Mouse (Mus musculus): ENCODE results near the gene Hbb-y. TPM values are rescaled to one million over a fixed set of nuclear protein-coding genes. Genes with fewer than 3 reads are reported as not detected.
"Not testable (repeated sequence)": the region's sequence is repeated elsewhere in the genome, so short reads cannot be mapped to it uniquely, and the experiment has no call there.

The Hbb-y gene
- total RNA-seq (2014; fragmentation: Nextera tagmentation) (not detected in 2 replicates), total RNA-seq (2017) (not detected in 2 replicates)

GRCm38 (mm10) chr7:103853090-103853489 is at the start of gene Hbb-y:
Hbb-y (minus strand) TSS chr7:103853216.
- no peak for ATAC-seq (replicated peaks; ENCODE audit: low FRiP score, low TSS enrichment, poor library complexity, severe bottlenecking)

GRCm38 (mm10) chr7:103894385-103894784 is 41.4 kb upstream of the Hbb-y start, which contains the start of gene Olfr64:
Olfr64 (minus strand) TSS chr7:103894485.
- ATAC-seq (replicated peaks; ENCODE audit: low FRiP score, low TSS enrichment, poor library complexity, severe bottlenecking) = no peak

DNA sequence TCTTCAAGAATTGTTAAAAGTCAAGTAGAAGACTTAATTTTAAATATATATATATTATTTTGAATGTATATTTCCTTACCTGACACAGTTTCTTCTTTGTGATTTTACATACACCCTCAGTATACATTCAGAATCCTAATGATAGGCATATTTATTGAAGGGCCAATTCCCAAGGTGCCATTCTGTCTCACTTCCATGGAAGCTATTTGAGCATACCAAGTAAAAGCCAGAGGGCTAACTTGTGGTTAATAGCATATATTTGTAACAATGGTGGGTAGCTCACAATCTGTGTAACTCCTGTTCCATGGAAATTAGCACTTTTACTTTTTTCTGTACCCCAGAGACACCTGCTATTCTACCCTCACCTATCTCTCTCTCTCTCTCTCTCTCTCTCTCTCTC is 33.1 kb upstream of the Hbb-y start, which contains the start of gene Olfr66:
Gene Olfr66, minus strand, starts transcription at position 101 of the 400 bp plus-strand sequence.
- ATAC-seq (replicated peaks; ENCODE audit: low FRiP score, low TSS enrichment, poor library complexity, severe bottlenecking) = no peak

DNA sequence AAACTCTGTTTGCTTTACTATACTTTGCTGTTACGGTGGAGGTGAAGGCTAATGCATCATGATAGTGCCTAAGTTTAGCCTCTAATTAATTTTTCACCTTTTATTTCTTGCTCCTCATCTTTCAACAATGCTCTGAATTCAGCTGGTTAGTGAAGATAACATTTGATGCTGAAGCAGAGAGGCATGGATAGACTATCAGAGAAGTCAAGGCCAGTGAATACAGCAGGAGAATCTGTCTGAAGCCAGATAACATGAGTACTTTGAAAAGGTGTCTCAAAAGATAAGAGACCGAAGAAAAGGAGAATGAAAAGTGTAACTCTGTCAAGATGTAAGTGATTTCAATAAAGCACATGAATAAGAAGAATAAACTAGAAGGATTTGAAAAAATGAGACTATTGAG is 24.1 kb upstream of the Hbb-y start:
- ATAC-seq (replicated peaks; ENCODE audit: low FRiP score, low TSS enrichment, poor library complexity, severe bottlenecking) = peak; percentile 91

- ATAC-seq (replicated peaks; ENCODE audit: low FRiP score, low TSS enrichment, poor library complexity, severe bottlenecking) = 0 out of 2 replicates have a peak, but pooled peaks have one; percentile 28
Measured at GRCm38 (mm10) chr7:103874451-103874850, 21.4 kb upstream of the Hbb-y start.

DNA sequence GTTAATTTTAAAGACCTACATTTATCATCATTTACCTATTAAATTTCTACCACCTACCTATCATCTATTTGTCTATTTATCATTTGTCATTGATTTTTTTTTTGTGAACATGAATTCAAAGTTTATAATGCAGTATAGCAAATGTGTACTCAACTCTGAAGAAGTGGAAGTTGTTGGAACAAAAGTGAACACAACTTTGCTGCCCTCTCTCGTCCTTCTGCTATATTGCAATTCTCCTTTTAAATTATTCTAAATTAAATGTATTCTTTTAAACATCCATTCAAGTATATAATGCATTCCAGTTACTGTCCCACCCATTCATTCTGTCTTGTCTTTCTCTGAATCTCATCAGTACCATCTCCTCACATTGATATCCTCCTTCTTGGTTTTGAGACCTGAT is 20.0 kb upstream of the Hbb-y start:
- no peak for ATAC-seq (replicated peaks; ENCODE audit: low FRiP score, low TSS enrichment, poor library complexity, severe bottlenecking)

GRCm38 (mm10) chr7:103870667-103871066 is 17.7 kb upstream of the Hbb-y start:
- peak; percentile 92 for ATAC-seq (replicated peaks; ENCODE audit: low FRiP score, low TSS enrichment, poor library complexity, severe bottlenecking)

DNA sequence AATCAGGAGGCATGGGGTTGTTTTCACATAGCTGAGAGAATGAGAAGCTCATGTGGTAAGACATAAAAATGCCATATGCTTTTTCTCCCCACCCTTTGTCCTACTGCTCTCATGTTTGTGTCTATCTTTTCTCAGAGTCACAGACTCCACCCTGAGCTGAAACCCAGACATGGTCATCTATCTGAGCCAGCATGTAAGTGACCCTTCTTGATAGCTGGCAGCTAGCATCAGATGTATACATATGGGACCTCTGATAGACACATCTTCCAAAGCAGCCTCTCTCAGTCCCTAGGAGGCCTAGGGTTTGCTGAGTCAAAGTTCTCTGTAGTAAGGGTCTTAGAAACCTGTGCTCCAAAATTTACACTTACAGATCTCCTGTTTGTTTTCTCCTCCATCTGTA is 12.7 kb upstream of the Hbb-y start:
- peak; percentile 77 for ATAC-seq (replicated peaks; ENCODE audit: low FRiP score, low TSS enrichment, poor library complexity, severe bottlenecking)

- ATAC-seq (replicated peaks; ENCODE audit: low FRiP score, low TSS enrichment, poor library complexity, severe bottlenecking) = no peak
Measured at GRCm38 (mm10) chr7:103861531-103861930, 8.5 kb upstream of the Hbb-y start.

- ATAC-seq (replicated peaks; ENCODE audit: low FRiP score, low TSS enrichment, poor library complexity, severe bottlenecking) = peak; percentile 88
Measured at GRCm38 (mm10) chr7:103860855-103861254, 7.8 kb upstream of the Hbb-y start.

DNA sequence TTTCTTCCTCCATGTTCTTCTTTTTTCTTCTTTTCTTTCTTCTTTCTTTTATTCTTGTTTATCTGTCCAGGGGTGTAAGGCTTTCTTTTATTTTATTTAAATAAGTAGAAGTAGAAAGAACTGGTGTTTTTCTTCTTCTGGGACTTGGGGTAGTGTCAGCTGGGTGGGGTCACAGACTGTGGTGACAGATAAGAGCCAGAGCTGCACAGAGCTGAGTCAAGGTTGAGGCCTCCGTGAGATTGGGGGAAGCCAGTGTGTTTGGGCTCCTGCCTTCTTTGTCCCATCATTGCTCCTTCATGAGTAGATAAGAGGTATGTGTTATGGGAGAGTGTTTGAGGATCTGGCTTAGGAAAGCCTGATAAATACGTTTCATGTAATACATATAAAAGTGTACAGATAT is 6.1 kb upstream of the Hbb-y start:
- peak; percentile 94 for ATAC-seq (replicated peaks; ENCODE audit: low FRiP score, low TSS enrichment, poor library complexity, severe bottlenecking)

- peak; percentile 66 for ATAC-seq (replicated peaks; ENCODE audit: low FRiP score, low TSS enrichment, poor library complexity, severe bottlenecking)
Measured at GRCm38 (mm10) chr7:103854669-103855068, 1.7 kb upstream of the Hbb-y start.

- no peak for ATAC-seq (replicated peaks; ENCODE audit: low FRiP score, low TSS enrichment, poor library complexity, severe bottlenecking)
Measured at GRCm38 (mm10) chr7:103844525-103845325, 8.3 kb downstream of the Hbb-y start.

DNA sequence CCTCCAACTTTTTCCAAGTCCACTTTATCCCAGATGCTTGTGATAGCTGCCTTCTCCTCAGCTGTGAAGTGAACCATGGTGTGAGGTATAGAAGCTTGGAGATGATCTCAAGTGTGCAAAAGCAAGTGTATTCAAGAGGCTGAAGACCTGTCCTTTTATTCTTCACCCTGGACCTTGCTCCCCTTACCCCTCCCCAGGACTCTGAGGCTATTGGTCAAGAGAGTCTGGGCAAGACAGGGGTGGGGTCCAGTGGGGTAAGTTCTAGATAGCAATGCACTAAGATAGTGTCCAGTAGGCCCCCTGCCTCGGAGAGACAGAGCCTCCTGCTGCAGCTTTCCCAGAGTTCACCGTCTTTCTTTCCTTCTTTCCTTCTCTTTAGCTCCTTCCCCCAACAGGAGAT is 10.0 kb downstream of the Hbb-y start, which contains the start of gene Hbb-bh1:
Gene Hbb-bh1, minus strand, starts transcription at position 131 of the 400 bp plus-strand sequence.
- no peak for ATAC-seq (replicated peaks; ENCODE audit: low FRiP score, low TSS enrichment, poor library complexity, severe bottlenecking)

DNA sequence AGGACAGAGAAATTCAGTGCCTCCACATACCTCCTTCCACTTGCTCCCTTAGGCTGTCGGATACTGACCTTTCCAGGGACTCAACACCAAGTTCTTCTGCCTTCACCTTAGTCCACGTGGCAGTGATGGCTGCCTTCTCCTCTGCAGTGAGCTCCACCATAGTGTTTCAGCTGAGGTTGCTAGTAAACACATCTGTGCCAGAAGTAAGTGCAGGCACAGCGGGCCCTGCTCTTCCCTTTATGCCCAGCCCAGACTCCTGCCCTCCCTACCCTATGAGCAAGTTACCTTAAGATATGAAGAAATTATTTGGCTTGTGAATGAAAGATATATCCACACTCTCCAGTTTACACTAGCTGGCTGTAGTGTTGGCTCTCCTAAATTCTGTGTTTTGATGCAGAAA is 12.7 kb downstream of the Hbb-y start, which contains the start of gene Hbb-bh2:
Gene Hbb-bh2, minus strand, starts transcription at position 253 of the 400 bp plus-strand sequence.
- no peak for ATAC-seq (replicated peaks; ENCODE audit: low FRiP score, low TSS enrichment, poor library complexity, severe bottlenecking)

GRCm38 (mm10) chr7:103827808-103828207 is 25.2 kb downstream of the Hbb-y start, which contains the start of gene Hbb-bs:
Hbb-bs (minus strand) TSS chr7:103828096.
- peak; percentile 95 for ATAC-seq (replicated peaks; ENCODE audit: low FRiP score, low TSS enrichment, poor library complexity, severe bottlenecking)

DNA sequence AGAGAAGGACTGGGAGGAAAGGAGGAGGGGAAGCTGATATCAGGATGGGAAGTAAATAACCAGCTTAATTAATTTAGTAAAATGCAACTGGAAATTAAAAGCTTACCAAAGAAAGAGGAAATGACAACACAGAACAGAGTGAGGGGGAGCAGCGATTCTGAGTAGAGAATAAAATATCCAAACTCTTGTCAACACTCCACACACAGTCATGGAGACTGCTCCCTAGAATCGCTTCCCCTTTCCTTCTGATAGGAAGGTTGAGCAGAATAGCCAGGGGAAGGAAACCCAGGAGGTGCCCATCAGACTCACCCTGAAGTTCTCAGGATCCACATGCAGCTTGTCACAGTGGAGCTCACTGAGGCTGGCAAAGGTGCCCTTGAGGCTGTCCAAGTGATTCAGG is 25.9 kb downstream of the Hbb-y start:
- not testable (repeated sequence) for ATAC-seq (replicated peaks; ENCODE audit: low FRiP score, low TSS enrichment, poor library complexity, severe bottlenecking)

DNA sequence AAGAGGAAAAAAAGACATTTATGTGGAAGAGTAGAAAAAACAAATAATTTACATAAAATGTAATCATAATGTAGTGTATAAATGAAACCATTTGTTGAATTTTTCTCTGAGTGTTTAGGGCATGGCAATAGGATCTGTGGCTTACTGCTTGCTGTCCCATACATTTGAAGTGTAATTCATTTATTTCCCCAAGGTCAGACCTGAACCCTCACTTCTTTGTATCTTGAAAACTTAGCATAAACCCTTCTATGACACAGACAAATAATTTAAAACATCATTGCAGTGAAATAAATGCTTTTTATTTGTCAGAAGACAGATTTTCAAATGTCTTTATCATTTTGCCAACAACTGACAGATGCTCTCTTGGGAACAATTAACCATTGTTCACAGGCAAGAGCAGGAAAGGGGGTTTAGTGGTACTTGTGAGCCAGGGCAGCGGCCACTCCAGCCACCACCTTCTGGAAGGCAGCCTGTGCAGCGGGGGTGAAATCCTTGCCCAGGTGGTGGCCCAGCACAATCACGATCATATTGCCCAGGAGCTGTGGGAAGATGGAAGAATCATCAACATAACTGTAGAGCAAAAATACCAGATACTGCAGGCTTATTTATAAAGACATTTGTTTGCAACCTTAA is 26.6 kb downstream of the Hbb-y start:
- ATAC-seq (replicated peaks; ENCODE audit: low FRiP score, low TSS enrichment, poor library complexity, severe bottlenecking) = no peak

DNA sequence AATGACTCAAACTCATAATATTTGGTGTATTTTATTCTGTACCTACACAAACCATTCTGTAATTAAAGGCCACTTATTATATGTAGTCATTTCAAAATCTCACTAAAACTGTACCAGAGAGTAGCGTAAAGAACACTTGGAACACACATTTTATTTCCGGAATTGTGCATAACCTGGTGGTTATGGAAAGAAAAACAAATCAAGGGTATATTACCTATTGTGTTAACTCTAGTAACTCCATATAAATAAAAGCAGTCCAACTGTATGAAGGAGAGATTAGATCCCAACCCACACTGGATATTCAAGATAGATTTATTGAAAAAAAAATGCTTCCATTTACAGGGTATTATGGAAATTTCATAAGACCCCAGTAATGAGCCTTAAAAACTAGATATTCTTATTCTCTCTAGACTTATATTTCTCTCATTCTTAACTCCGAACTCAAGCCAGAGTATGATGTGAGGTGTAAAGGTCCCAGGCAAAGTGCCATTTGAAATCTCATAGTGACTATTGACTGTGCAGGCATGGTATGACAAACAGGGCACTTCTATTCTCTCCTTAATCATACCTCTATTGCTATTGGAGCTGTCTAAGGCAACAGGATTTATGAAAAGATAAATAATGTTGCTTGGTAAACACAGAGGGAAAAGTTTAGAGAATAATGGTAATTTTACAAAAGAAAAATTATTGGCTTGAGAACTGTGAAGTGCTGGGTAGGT is 27.3 kb downstream of the Hbb-y start:
- ATAC-seq (replicated peaks; ENCODE audit: low FRiP score, low TSS enrichment, poor library complexity, severe bottlenecking) = no peak

DNA sequence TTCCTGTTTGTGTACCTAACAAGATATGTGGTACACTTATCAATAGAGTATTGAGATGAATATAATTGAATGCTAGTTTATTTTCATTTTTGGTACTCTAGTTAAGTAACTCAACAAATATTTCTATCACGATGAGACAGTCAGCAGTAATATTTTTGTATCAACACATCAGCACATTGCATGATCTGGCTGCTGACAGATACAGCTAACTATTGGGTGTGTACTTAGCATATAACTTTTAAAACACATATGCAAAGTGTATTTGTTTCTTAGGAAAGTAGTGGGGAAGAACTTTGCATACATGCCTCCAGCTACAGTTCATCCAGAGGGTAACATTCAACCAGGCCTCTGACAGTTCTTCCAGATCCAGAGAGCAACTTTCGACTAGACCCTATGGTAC is 28.4 kb downstream of the Hbb-y start:
- peak; percentile 33; the same call in 1 of the 2 replicates for ATAC-seq (replicated peaks; ENCODE audit: low FRiP score, low TSS enrichment, poor library complexity, severe bottlenecking)

All from megakaryocyte-erythroid progenitor cell, adult 5-6 weeks (primary cell).